Mouse (Mus musculus) urinary bladder, postnatal 10 days (tissue): ENCODE results near the gene Uggt2.

ENCODE experiments used
- DNase-seq: peaks from one replicate; pipeline ENCODE4 v3.0.0; 2022; ENCODE audit warnings: low spot score

Gene Uggt2

DNA sequence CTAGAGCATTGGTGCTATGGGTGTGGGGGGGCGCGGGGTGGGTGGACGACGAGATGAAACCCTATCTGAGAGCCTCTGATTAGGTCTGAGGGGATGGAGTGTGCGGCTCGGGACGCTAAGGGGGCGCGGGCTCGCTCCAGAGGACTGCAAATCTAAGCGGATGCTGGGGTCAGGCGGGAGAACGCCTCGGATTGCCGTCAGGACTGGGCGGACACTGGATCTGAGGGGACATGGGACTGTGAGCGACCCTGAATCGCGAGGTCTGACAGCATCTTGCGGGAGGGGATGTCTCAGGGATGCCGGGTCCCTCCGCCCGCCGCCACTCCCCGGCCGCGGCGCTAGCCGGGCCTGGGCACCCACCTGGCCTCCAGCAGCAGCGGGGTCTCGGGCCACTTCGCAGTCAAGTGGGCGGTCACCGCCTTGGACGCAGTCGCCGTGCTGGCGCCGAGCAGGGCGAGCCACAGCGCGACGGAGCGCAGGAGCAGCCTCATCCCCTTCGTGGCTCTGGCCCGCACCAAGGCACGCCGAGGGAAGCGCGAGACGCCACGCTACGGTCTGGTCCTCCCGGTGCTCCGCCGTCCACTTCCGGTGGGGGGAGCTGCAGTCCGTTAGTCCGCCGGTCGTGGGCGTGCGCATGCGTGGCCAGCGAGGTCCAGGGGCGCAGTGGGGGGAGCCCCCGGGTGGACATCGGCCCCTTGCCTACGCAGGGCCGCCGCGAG, at the start of gene Uggt2:
Gene Uggt2, minus strand, starts transcription at position 580 of the 719 bp plus-strand sequence.
- DNase-seq: peak; percentile 48

DNA sequence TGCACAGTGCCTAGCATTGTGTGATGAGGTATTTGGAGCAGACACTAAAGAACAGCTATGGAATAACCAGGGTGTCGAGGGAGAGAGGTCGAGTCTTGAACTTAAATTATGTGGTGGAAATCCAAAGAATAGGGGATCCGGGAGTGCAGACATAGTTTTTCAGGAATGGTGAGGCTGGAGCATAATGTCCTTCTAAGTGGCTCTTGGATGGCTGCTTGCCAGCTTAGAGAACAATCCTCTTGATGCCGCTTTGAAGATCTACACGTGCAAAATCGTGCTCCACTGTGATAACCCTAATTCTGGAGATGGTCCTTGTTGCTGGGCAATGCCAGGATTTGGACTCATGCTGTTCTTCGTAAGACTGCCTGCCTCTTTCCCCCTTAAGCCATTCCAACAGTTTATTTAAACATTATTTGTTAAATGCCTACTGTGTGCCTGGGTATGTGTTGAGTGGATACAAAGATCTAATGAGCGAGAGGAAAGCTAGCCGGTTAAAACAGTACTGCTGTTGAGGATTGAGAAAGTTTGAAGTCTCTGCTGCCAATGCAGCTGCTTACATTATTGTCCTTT, 40.2 kb upstream of the Uggt2 start:
- DNase-seq: no peak

DNA sequence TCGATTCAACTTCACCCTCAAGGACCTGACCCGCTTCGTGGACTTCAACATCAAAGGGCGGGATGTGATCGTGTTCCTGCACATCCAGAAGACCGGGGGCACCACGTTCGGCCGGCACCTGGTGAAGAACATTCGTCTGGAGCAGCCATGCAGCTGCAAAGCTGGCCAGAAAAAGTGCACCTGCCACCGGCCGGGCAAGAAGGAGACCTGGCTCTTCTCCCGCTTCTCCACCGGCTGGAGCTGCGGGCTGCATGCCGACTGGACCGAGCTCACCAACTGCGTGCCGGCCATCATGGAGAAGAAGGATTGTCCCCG, 39.5 kb upstream of the Uggt2 start:
- no peak for DNase-seq

DNA sequence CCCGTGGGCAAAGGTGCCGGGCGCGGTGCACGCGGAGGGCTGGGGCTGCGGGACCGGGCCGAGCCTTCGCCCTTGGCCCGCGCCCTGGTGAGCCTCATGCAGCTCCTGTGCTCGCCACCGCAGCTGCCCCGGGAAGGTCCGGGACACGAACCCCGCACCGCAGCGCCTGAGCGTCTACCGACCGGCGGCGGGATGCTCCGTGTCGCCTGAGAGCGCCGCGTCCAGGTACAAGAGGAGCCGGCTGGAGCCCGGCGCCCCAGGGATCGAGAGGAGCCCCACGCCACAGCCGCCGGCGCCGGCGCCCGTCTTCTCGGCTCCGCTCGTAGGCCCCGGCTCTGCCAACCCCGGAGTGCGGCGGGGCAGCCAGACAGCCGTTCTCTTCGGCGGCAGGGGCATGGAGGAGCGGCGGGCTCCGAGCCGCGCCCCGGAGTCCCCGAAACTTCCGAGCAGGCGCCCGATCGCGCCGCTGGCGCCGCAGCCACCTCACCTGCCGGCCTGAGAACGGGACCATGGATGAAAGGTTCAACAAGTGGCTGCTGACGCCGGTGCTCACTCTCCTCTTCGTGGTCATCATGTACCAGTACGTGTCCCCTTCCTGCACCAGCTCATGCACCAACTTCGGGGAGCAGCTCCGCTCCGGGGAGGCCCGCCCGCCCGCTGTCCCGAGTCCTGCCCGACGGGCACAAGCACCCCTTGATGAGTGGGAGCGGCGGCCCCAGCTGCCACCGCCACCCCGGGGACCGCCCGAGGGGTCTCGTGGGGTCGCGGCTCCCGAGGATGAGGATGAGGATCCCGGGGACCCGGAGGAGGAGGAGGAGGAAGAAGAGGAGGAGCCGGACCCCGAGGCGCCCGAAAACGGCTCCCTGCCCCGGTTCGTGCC, 38.9 kb upstream of the Uggt2 start, which contains the start of gene Hs6st3:
Gene Hs6st3, plus strand, starts transcription at position 436 of the 880 bp plus-strand sequence.
- DNase-seq: no peak

DNA sequence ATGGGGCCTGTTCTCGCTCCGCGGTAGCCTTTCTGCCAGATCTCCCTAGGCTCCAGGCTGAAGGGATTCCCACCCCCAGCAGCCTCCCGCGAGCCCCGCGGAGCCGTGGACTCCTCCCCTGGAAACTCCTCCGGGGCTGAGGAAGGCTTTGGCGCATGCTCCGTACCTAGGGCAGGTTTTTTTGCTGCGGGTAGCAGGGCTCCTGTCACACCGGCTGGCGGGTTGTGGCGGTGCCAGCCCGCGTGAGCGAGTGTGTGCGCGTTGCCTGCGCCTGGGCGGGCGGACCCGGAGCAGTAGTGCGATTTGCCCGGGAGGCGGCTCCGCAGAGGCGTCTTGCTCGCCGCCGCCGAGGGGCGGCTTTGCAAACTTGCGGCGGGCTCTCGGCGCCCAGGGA, 38.3 kb upstream of the Uggt2 start:
- DNase-seq: no peak

DNA sequence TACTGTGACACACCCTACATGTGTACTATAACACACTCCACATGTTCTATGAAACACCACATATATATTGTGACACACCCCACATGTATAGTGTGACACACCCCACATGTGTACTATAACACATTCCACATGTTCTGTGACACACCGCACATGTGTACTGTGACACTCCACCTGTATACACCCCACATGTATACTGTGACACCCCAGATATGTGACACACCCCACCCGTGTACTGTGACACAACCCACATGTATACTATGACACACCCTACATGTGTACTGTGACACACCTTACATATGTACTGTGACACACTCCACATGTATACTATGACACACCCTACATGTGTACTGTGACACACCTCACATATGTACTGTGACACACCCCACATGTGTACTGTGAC, 28.1 kb upstream of the Uggt2 start:
- no peak for DNase-seq

DNA sequence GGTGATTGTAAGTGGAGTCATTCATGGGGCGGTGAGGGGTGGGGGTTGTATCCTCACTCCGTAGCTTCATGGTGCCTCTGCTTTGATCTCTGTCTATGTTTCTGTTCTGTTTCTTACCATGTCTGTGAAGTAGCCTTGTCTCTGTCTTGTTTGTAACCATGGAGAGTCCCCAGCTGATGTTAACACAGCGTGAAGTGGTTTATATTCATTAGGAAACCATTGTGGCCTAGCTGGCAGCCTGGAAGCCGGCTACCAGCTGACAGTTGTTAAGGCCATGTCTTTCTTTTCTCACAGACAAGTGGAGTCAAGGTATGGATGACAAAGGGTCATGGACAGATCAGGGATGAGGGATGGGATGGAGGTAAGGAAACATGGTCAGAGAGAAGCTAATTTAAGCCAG, 26.6 kb upstream of the Uggt2 start:
- no peak for DNase-seq

DNA sequence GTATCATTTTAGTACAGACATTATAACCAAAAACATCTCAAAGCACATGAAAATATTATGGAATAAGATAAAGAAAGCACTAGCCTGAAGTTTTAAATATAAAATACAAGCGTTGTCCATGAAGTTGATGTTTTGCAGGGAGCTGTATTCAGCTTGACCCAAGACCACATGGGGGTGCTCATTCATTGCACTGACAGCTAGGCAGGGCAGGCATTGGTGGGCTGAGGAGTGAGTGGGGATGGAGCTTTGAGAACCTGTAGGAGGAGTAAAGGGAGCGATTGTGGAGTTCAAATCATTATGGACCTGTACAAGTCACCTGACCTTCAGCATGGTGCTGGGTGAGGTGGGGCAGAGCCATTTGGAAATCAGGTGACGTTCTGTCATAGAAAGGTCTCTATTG, 24.8 kb upstream of the Uggt2 start:
- no peak for DNase-seq

DNA sequence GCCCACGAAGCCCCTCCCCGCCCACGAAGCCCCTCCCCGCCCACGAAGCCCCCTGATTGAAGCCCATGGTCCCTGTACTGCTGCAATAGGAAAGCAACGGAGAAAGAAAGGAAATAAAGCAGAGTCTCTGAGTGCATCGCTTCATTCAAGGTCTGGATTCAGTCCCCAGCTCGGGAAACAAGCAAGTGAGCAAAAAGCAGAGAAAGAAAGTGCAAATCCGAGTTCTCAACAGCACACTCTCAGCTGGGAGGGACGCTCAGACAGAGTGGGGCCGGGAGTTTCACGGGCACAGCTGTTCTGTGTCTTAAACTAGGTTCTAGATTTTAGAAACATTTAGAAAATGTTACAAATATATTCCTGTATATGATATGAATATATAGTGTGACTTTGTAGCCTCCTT, 24.4 kb upstream of the Uggt2 start:
- no peak for DNase-seq

DNA sequence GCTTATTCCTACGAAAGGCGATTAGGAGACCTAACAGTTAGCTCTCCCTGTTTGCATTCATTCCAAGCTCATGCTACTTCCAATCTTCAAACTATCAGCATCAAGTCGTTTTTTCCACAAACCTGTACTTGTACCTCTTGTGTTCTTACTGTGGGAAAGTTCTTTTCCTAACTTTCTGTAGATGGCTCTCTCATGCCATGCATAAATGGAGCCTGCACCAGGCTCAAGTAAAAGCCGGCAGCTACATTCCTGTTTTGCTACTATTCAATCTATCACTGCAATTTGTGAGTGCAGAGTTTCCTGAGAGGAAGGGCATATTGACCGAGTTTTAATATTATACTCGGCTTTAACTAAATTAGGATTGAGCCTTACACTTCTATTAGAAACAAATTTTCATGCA, 13.3 kb upstream of the Uggt2 start:
- no peak for DNase-seq

DNA sequence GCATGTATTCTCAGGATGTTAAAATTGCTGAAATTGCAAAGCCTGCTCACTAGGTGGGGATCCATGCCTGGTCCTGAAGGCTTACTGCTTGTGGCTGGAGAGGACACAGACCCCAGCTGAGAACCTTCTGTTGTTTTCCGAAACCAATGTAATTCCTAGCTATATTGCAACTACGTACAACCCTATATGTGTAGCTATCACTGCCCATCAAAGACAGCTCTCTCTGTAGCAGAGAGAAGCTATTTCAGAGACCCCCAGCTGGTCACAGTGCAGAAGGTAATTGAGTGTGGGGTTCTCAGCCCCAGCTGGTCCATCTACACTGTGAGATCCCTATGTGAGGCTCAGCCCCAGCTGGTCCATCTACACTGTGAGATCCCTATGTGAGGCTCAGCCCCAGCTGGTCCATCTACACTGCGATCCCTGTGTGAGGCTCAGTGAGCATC, 10.6 kb upstream of the Uggt2 start:
- DNase-seq: no peak

DNA sequence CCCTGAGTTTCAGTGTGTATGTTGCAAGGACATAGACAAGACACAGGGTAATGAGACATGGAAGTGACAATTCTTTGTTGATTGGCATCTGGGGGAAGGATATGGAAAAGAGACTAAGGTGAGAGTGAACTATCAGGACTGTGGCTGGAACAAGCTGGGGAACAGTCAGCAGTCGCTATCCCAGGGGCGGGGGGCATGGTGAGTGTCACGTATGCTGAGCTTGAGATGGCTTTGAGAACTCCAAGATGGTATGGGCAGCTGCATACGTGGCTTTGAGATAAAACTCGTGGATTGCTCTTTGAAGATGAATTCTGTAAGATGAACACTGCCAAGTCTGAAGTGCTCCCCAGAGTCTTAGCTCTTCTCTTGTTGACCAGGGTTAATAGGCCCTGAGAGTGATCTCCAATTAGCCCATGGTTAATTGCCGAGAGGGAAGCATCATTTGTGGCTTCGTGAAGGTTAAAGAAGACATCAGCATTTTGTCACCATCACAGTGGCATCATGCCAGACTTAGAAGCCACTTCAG, 9.6 kb upstream of the Uggt2 start:
- no peak for DNase-seq

DNA sequence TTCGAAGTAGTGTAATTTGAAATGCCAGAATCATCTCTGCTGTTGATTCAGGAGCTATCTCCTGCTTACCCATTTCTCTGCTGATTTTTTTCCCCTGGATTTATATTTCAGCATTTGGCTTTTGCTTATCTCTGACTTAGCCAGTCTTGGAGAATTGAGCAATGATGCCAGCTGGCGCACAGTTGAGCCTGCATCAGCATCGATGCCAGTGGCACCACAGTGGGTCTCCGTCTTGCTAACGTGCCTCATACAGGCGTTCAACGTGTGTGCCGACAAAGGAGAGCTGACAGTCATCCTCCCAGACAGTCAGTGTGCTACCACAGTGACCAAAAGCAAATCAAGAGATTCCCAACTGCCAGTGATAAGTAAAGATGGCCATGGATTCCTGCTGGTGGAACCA, 8.4 kb upstream of the Uggt2 start:
- no peak for DNase-seq

DNA sequence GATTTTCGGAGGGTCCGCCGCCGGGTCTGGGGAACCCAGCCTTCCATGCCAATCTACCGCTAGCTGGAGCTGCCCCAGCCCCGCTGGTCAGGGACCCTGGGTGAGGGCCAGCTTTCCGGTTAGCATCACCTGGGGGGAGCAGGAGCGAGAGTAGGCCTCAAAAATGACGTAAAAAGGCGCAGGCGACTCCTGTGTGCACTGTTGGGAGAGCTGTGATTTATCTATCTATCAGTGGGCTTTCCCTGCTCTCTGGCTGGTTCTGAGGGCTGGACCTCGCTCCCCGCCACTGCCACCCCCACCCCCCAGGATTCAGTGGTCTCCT, 301 bp upstream of the Uggt2 start:
- no peak for DNase-seq

DNA sequence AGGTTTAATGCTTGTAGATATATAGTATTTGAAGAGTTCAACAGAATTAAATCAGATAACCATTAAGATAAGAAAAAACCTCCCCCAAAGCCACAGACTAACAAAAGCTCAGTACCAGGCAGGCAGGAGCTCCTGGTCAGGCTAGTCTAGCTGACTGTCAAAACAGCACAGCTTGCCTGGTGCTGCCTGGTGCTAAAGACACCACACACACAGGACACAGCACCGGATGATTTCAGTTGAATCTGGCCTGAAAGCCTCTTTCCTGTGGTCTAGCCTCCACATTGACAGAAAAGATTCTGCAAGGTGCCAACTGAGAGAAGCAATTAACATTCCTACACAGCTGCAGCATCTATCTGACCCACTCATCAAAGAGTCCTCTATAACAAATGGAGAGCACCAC, 37.4 kb downstream of the Uggt2 start:
- DNase-seq: no peak

DNA sequence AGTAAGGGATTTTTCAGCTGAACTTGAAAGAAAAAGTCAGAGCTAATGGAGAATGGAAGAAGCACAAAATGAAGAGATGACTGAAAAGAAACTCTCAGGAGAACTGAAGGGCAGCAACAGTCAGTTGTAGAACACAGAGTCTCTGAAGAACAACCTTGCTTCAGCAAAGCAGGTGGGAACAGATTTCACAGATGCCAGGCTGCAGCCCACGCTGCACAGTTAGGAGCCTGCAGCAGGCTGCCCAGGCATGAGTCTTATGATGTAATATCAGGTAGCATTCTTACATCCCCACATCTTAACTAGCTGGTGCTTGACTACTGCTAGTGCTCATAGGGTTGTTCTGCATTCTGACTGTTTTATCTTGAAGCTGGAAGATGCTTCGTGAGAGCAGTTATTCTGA, 38.5 kb downstream of the Uggt2 start:
- DNase-seq: no peak

DNA sequence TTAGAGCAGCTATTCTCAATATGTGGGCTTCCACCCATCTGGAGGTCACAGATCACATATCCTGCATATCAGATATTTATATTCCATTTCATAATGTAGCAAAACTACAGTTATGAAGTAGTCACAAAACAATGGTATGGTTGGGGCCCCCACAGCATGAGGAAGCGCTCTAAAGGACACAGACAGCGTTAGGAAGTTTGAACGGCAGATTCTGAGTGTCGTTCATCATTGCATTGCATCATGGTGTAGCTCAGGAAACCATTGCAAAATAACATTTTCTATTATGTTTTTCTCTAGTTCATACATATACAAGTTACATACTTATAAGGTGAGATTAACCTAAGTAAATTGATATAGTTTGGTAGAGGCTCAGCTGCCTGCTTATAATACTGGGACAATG, 42.2 kb downstream of the Uggt2 start:
- no peak for DNase-seq

DNA sequence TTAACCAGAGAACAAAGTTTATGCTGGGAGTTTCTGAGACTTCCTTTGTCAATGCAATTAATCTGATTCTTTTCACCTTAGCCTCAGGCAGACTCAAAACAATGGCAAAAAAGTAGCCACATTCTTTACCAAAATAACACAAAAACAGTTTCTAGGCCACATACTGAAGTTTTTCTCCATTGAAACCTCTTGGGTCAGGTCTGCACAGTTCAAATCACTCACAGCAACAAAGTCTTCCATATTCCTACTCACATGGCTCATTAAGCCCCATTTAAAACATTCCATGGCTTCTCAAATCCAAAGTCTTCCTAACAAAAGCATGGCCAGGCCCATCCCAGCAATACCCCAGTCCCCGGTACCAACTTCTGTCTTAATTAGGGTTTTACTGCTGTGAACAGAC, 46.3 kb downstream of the Uggt2 start:
- DNase-seq: no peak

DNA sequence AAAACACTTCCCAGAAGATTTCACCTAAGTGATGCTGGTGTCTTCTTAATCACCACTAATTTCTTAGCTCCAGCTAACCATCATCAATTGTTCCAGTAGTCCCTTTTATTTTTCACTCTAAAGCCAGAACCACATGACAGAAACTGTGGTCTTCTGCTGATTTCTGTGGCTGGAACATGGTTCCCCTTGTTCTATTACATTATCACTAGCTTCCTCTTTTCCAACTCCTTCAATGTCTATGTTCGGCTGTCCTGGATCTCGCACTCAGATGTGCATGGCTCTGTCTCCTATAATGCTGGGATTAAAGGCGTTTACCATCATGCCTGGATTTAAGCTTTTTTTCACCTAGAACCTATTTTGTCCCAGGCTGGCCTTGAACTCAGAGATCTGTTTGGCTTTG, 46.9 kb downstream of the Uggt2 start:
- DNase-seq: no peak

DNA sequence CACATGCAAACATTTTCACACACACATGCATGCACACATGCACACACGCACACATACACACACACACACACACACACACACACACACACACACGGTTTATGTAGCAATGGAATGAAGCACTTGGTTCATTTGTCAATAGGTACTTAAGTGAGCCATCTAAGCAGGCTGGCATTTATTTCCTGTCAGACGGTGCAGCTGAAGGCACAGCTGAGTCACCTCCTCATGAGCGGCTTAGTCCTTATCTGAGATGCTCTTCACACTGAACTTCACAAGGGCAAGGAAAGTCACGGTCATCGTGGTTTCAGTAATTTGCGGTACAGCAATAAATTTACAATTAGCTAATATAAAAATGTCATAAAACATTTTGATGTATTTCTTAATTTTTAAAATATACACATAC, 55.5 kb downstream of the Uggt2 start:
- no peak for DNase-seq

DNA sequence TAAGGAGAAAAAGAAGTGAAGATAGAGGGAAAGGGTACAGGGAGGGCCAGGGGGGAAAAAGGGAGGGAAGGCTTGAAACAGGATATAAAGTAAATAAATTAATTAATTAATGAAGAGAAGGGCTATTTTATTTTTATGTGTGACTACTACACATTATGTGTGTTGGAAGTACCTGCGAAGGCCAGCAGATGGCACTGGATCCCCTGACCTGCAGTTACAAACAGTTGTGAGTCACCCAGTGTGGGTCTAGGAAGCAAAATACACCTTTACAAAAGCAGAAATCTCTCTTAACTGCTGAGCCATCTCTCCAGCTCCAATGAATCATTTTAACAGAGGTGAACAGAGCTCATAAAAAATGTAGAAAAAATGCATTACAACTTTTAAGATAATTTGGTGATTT, 59.0 kb downstream of the Uggt2 start:
- DNase-seq: no peak

DNA sequence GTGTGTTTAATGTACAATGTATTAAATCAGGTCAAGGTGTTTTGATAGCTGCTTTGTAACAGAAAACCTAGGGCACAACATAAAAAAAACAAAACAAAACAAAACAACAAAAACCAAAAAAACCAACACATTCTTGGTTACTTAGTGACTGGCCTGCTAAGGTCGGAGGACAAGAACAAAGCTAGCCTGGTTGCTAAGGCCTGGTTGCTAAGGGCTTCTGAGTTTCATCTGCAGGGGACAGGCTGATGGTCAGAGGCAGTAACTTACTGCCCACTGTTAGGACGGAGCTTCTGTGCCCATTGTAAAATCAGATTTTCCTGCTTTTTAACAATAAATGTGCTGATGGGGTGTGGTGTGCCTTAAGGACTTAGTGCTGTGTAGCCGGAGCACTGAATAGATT, 61.5 kb downstream of the Uggt2 start:
- no peak for DNase-seq

DNA sequence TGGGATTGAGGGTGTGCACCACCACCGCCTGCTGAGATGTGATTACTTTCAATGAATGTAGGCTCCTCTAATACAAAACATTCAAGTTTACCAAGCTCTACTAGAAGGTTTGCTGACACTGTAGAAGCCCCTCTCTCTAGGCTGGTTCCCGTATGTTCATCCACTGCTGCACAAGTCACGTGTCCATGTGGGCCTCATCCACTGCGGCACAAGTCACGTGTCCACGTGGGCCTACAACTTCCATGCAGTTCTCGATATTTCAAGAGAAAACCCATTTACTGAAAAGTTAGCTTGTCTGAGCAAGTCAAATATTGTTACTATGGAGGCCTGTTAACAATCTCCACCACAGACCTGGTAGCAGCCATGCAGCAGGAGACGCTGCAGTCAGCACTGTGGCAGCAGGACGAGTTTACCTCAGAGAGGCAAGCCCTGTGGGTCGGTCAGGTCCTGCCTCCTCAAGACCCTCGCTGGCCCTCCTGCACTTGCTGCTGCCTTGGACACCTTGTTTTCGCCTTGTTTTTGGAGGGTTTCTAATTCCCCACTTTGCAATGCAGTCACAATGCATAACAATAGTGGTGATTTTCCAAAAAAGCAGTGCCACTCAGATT, 62.0 kb downstream of the Uggt2 start:
- DNase-seq: no peak
